Mouse (Mus musculus): ENCODE measurements at regions not wholly inside any gene's neighbourhood (a gene's known extent, or its start where the extent isn't known, plus 50 kb on each side); places are given as distances from the start of the nearest gene placed in this dataset.

DNA sequence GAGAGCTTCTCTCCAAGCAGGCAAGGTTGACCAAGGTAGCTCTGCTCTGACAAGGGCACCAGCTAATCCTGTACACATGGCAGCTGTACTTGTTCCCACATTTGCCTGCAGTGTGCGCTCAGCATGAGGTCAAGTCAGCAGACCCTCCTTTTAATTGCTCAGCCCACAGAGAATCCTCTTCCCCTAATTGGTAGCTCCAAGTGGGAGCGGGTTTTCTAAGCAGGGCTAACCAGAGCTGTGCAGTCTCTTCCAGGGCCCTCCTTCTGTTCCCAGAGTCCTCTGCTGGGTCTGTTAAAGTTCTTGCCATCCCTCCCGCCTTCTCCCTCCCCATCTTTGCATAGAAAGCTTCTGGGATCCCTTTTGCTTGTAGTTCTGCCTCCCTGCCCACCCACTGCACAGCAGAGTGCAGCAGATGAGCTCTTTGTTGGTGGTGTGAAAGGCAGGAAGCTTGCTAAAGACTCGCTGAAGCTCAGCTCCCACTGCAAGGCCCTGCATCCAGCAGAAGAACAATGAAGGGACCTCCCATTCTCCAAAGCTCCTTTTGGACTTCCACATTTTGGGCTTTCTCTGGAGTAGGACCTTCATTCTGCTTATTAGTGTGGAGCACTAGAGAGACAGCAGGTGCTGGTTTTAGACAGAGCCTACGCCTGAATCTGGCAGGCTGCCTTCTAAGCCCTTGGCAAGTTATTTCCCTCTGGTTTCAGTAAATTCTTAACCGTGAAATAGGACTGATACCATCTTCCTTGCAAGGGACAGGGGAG is 235.3 kb upstream of the Serp2 start:
- DNase-seq (ENCODE audit: low spot score in 2 of 2): no peak

DNA sequence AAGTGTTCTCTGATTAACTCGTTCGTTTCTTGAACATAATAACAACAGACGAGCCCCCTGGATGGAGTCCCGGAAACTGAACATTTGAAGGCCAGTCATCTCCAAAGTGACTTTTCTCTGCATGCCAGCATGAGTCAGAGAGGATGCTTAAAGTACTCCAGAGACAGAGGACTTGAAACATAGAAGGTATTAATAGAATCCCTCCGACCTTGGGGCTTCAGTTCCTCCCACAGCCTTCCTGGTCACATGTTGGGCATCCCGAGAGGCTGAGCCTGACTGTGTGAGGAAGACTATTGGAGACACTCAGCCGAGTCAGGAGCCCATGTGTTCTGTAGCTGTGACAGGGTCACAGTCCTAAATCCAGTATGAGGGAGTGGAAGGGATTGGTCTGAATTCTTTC is 232.7 kb upstream of the Serp2 start:
- no peak for DNase-seq (ENCODE audit: low spot score in 2 of 2)

DNA sequence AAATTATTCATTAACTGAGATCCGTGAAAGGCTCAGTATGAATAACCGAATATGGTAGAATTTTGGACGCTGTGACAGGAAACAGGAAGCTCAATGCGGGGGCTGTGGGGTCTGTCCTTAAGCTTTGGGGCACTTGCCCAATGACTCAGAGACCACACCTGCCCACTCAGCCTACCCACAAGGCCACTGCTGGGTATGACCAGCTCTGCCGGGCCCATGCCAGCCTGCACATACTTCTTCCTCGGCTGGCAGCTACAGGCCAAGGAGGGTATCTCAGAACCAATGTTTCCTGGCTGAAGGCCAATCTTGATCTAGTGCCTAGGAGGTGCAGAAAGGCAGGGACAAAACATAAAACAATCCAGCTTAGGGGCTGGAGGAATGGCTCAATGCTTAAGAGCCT is 230.9 kb upstream of the Serp2 start:
- no peak for DNase-seq (ENCODE audit: low spot score in 2 of 2)

DNA sequence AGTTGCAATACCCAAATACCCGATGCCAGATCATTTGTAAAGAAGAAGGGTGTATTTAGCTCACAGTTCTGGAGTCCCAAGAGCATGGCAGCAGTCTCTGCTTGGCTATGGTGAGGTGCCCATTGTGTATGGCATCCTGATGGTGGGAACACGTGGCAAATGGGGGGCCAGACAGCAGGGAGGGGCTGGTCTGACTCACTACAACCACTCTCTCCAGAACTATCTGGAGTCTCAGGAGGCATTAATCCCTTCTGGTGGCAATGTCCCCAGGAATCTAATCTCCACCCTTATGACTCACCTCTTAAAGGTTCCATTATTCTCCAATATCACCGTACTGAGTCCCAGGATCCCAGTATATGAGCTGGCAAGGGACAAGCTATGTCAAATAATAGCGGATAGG is 229.5 kb upstream of the Serp2 start:
- DNase-seq (ENCODE audit: low spot score in 2 of 2): no peak

DNA sequence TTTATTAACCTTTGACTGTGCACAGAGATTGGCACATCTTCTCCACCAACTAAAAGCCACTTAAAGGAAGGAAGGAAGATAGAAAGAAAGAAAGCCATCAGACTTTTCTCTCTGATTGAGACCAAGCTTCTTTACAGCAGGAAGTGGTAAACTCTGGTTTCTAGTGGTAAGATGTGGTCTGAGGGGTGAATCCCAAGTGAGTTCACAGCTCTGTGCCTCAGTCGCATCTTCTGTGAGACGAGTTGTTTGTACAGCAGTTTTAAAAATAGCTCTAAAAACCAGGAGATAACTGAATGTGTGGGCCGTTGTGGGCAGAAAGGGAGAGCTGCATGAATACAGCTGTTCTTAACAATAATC is 224.8 kb upstream of the Serp2 start:
- no peak for DNase-seq (ENCODE audit: low spot score in 2 of 2)

DNA sequence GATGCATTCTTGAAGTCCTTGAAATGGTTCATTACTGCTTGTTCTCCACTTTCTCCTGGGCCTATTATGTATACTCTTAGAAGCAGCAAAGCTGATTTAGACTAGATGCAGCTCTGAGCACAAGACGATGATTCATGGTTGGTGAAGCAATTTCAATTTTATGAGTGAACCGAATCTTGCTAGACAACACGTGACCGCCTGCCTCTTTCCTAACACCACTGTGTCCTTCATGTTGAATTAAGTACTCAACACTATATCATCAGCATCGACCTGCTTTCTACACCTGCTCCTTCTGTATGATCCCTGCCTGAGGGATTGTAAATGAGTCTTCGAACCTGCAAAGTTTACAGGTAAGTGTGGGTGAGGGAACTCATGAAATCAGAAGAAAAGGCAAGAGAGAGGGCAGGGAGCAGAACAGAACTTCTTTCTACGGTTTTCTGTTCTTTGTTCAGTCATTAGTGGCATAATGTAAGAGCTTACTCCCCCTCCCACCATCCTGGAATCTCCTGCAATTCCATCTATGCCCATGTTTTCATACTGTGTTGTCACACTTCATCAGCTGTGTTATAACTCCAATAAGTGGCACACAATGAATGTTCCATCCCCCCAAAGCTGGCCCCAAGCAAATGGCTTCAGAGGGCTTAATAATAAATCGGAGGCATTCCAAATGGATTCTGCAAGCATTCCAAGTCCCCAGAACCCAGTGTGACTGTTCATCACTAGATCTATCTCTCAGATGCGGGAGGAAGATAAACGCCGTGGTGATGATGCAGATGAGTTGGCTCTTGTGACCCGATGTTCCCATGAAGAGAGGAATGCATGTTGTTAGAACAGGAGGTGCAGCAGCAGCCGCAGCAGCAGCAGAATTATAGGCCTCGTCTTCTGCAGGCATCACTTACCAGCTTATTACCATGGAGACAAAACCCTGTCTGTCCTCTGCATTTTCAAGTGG is 224.2 kb upstream of the Serp2 start:
- DNase-seq (ENCODE audit: low spot score in 2 of 2): no peak

GRCm38 (mm10) chr14:76778541-76779399 is 222.1 kb upstream of the Serp2 start:
- DNase-seq (ENCODE audit: low spot score in 2 of 2): no peak

GRCm38 (mm10) chr14:76775387-76775924 is 218.8 kb upstream of the Serp2 start:
- no peak for DNase-seq (ENCODE audit: low spot score in 2 of 2)

DNA sequence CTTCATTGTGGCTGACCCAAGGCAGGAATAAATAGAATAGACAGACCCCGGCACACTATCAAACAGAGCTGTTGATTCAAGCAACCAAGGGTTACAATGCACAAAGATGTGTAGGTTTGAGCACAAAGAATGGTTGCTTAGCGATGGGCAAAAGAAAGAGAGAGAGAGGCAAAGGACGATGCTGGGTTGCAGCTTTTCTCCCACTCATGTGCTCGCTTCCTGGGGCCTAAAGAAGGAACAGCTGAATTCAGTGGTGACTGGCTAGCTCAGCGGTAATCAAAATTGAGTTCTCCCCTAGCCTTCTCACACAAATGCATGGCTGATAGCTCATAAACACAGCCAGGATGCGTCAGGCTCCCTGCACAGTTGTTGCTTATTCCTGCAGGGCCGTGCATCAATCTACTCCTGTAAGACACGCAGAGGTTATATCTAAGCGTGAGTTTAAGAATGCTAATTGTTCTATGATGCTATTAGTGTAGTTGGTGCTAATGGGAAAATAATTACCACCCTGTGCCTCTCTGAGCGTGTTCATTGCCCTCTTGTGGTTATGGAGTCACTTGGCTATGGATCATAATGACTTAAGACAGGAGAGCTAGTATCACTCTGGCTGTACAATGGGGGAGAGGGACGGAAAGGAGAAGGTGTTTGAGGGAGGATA is 216.2 kb upstream of the Serp2 start:
- no peak for DNase-seq (ENCODE audit: low spot score in 2 of 2)

- no peak for DNase-seq (ENCODE audit: low spot score in 2 of 2)
Measured at GRCm38 (mm10) chr14:76770106-76770505, 213.4 kb upstream of the Serp2 start.

- no peak for DNase-seq (ENCODE audit: low spot score in 2 of 2)
Measured at GRCm38 (mm10) chr14:76767301-76767700, 210.6 kb upstream of the Serp2 start.

GRCm38 (mm10) chr14:76766186-76766713 is 209.6 kb upstream of the Serp2 start:
- DNase-seq (ENCODE audit: low spot score in 2 of 2): no peak

DNA sequence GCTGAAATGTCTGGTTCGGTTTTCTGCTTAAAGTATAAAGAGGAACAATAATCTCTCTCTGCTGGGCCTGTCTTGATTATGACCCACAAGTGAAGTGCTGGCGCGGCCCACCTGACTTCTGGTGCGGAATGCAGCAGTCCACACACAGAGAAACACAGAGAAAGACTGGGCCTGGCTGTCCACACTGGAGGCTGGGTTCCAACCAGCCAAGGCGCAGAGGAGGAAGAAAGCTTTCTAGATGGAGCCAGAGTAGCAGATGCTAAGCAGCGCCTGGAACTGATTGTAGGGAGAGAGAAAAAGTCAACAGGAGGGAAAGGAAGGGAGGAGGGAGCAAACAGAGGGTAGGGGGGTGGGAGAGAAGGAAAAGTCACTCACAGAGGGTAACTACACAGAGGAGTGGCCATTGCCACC is 208.4 kb upstream of the Serp2 start:
- DNase-seq (ENCODE audit: low spot score in 2 of 2): no peak

- no peak for DNase-seq (ENCODE audit: low spot score in 2 of 2)
Measured at GRCm38 (mm10) chr14:76764390-76764796, 207.7 kb upstream of the Serp2 start.

DNA sequence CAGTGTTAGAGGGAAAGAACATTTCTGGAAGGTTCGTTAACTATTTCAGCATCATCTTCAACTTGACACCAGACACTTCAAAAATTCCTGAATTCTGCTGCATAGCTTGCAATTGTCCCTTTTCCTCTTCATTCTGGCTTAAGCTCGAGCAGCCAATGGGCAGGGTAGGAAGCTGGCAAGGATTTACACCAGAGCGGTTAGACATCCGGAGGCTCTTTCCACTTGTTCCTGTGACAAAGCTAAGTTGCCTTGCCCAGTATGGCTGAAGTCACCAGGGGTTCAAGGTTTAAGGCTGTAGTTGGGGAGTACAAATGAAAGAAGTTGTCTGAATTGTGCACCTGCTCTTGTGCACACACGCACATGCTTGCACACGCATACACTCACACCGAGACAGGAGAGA is 206.8 kb upstream of the Serp2 start:
- no peak for DNase-seq (ENCODE audit: low spot score in 2 of 2)

DNA sequence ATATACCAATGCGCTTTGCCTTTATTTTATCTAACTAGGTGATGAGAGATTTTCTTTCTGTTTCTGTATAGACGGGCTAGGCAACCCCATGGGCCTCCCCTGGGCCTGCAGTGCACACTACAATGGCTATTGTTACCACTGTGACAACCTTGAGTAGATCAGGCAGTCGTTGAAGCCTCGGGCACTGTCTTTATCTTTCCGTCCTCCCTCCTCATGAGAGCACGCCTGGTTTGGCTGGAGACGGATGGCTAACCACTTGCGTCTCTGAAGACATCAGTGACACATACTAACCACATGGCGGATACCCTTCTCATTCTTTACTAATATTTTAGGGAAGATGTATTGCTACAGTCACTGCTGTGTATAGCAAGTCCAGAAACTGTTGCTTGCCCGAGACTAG is 206.1 kb upstream of the Serp2 start:
- DNase-seq (ENCODE audit: low spot score in 2 of 2): no peak

GRCm38 (mm10) chr14:76761691-76762090 is 205.0 kb upstream of the Serp2 start:
- DNase-seq (ENCODE audit: low spot score in 2 of 2): no peak

- no peak for DNase-seq (ENCODE audit: low spot score in 2 of 2)
Measured at GRCm38 (mm10) chr14:76761274-76761673, 204.6 kb upstream of the Serp2 start.

DNA sequence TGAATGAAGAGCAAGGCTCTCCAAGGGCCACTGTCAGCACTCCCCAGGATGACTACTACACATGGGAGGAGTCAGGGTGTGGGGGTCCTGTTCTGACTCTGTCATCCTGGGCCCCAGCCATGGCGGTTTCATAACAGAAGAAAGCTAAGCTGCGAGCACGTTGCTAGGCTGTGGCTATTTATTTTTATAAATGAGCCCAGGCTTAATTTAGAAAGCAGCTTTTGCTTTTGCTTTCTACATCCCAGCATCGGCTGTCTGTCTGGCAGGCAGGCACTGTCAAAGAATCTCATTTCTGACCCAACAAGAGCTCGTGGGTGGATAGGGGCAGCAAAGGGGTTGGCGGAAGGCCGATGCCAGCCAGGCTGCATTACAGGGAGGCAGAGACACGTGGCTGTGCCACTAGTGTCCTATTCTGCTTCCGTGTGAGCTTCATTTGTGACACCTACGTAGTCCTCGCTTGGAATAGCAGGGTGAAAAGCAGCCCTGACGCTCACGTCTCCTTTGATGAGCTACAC is 203.9 kb upstream of the Serp2 start:
- DNase-seq (ENCODE audit: low spot score in 2 of 2): no peak

GRCm38 (mm10) chr14:76759377-76759776 is 202.7 kb upstream of the Serp2 start:
- DNase-seq (ENCODE audit: low spot score in 2 of 2): no peak

DNA sequence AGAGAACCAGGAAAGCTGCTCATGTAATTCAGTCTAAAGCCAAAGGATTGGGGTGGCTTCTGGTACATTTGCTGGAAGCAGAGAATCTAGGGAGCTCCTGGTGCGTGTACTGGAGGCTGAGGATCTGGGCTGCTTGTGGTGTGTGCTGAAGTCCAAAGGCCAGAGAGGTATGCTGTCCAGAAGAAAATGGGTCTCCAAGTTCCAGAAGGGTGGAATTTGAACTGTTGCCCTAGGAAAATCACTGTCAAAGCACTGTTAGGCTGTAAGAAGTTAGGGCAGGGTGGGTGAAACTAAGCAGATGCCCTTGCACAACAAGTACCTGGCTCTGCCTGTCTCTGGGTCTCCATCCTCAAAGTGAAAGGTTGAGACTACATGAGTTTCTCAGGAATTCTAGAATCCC is 201.9 kb upstream of the Serp2 start:
- no peak for DNase-seq (ENCODE audit: low spot score in 2 of 2)

Measured in spleen, postnatal 14 days (tissue).